Mouse (Mus musculus): ENCODE results near the gene Gm30191. TPM values are rescaled to one million over a fixed set of nuclear protein-coding genes. Genes with fewer than 3 reads are reported as not detected.

Gm30191 gene
- polyA plus RNA-seq, 1 experiment: not detected

DNA sequence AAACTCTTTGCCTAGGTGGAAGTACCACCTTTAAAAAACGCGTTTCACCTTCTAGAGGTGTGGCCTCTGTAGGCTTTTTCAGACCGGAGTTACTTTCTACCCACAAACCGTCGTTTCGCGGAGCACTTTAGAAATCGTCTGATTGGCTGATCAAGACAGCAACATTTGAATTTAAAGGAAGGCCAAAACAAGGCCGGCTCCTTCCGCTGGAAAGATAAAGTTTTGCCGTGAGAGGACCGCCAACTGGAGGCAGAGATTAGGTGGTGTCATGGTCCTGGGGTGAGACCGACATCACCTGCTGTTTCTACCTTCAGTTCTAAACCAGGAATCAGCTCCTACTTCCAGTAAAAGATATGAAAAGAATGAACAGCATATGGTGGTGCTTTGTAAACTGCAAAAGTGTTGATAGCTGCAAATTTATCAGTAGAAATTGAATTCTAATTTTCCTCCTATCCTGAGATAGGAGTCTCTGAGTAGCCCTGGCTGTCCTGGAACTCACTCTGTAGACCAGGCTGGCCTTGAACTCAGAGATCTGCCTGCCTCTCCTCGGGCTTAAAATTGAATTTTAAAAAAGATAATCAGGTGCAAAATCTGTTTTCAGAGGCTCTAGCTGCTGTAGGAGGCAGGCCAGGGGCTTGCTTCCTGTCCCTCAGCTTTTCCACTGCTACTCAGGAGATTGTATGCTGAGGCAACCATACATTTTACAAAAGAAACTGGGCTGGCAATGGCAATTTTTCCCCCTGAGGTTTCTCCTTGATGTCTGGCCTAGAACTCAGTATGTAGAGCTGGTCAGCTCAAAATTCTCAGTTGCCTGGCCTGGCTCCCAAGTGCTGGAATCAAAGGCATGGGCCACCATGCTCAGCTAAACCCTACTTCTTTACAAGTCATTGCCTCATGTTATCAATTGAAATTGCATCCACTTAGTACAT lies 26.9 kb downstream of the Gm30191 start:
- TF ChIP-seq CTCF (IDR thresholded peaks at IDR 0.05; ENCODE audit: control insufficient read depth, insufficient read depth, insufficient replicate concordance, low read depth, low read length) (no peak), POLR2A (IDR thresholded peaks at IDR 0.05; ENCODE audit: control insufficient read depth, low read depth, low read length) (no peak)
- peaks cover 4% of the 10 kb centered on the region for H3K4me1 ChIP-seq (ENCODE audit: control insufficient read depth, insufficient read depth, low read length)
- H3K36me3 ChIP-seq (ENCODE audit: control insufficient read depth, insufficient read depth, low read length): no peaks in the 10 kb centered on the region; the same call in 1 of the 2 replicates
- H3K27ac ChIP-seq (ENCODE audit: control insufficient read depth, insufficient read depth, low read depth, low read length): no peak overlapping the region
- no peak overlapping the region; the same call in none of the 2 replicates for H3K4me3 ChIP-seq (ENCODE audit: control insufficient read depth, low read depth, low read length)
- no peaks in the 10 kb centered on the region for H3K27me3 ChIP-seq (ENCODE audit: control insufficient read depth, insufficient read depth, low read length)

DNA sequence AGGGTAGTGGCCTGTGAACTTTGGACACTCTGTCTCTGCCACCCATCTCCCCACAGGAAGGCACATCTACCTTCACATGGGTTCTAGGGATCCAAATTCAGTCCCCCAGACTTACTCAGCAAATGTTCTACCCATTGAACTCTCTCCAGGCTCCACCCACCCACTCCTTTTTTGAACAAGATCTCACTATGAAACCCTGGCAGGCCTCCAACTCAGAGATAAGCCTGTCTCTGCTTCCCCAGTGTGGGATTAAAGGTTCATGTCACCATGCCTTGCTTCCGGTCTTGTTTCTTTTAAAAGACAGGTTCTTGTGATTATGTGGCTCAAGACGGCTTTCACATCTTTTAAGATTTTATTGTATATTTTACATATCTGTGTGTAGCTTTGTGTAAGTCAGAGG lies 38.2 kb downstream of the Gm30191 start:
- TF ChIP-seq POLR2A (IDR thresholded peaks at IDR 0.05; ENCODE audit: control insufficient read depth, low read depth, low read length): no peak
- no peak for TF ChIP-seq CTCF (IDR thresholded peaks at IDR 0.05; ENCODE audit: control insufficient read depth, insufficient read depth, insufficient replicate concordance, low read depth, low read length)
- Histone ChIP-seq H3K27ac (ENCODE audit: control insufficient read depth, insufficient read depth, low read depth, low read length) (no peak overlapping the region), H3K4me1 (ENCODE audit: control insufficient read depth, insufficient read depth, low read length) (peaks cover 10% of the 10 kb centered on the region), H3K36me3 (ENCODE audit: control insufficient read depth, insufficient read depth, low read length) (no peaks in the 10 kb centered on the region; the same call in 1 of the 2 replicates), H3K27me3 (ENCODE audit: control insufficient read depth, insufficient read depth, low read length) (no peaks in the 10 kb centered on the region), H3K4me3 (ENCODE audit: control insufficient read depth, low read depth, low read length) (no peak overlapping the region)

- peak overlapping the region; percentile 95 for H3K4me3 ChIP-seq (ENCODE audit: control insufficient read depth, low read depth, low read length)
- peak overlapping the region; percentile 82 for H3K27ac ChIP-seq (ENCODE audit: control insufficient read depth, insufficient read depth, low read depth, low read length)
- no peaks in the 10 kb centered on the region for H3K27me3 ChIP-seq (ENCODE audit: control insufficient read depth, insufficient read depth, low read length)
- peaks cover 10% of the 10 kb centered on the region for H3K4me1 ChIP-seq (ENCODE audit: control insufficient read depth, insufficient read depth, low read length)
- no peaks in the 10 kb centered on the region; the same call in 1 of the 2 replicates for H3K36me3 ChIP-seq (ENCODE audit: control insufficient read depth, insufficient read depth, low read length)
- no peak for TF ChIP-seq POLR2A (IDR thresholded peaks at IDR 0.05; ENCODE audit: control insufficient read depth, low read depth, low read length)
- no peak for TF ChIP-seq CTCF (IDR thresholded peaks at IDR 0.05; ENCODE audit: control insufficient read depth, insufficient read depth, insufficient replicate concordance, low read depth, low read length)
Observed at GRCm38 (mm10) chr4:134286226-134287167, 39.8 kb downstream of the Gm30191 start.

DNA sequence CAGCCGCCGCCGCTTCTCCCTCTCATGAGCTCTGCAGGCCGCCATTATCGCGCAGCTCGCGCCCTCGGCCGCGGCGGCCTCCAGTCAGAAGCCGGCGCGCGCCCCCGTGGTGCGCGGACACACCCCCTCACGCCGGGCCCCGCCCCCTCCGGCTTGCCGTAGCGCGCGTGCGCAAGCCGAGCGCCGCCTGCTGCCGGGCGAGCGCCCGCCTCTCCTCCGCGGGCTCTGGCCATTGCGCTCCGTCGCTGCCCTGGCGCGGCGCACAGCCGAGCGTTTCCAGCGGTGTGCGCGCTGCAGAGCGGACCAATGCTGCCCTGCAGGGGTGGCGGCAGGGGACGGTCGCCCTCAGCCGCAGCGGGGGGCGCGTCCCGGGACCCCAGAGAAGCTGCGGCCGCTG lies 40.4 kb downstream of the Gm30191 start:
- Histone ChIP-seq H3K36me3 (ENCODE audit: control insufficient read depth, insufficient read depth, low read length) (no peaks in the 10 kb centered on the region; the same call in 1 of the 2 replicates), H3K27me3 (ENCODE audit: control insufficient read depth, insufficient read depth, low read length) (no peaks in the 10 kb centered on the region), H3K27ac (ENCODE audit: control insufficient read depth, insufficient read depth, low read depth, low read length) (peak overlapping the region; percentile 82), H3K4me1 (ENCODE audit: control insufficient read depth, insufficient read depth, low read length) (peaks cover 10% of the 10 kb centered on the region), H3K4me3 (ENCODE audit: control insufficient read depth, low read depth, low read length) (peak overlapping the region; percentile 95)
- TF ChIP-seq POLR2A (IDR thresholded peaks at IDR 0.05; ENCODE audit: control insufficient read depth, low read depth, low read length) (peak; percentile 87), CTCF (IDR thresholded peaks at IDR 0.05; ENCODE audit: control insufficient read depth, insufficient read depth, insufficient replicate concordance, low read depth, low read length) (no peak)

GRCm38 (mm10) chr4:134287575-134288025 lies 40.9 kb downstream of the Gm30191 start, which contains the start of gene Pdik1l:
Pdik1l (minus strand) TSS chr4:134287895.
- no peaks in the 10 kb centered on the region; the same call in 1 of the 2 replicates for H3K36me3 ChIP-seq (ENCODE audit: control insufficient read depth, insufficient read depth, low read length)
- H3K27me3 ChIP-seq (ENCODE audit: control insufficient read depth, insufficient read depth, low read length): no peaks in the 10 kb centered on the region
- no peak; the same call in 1 of the 2 replicates for TF ChIP-seq POLR2A (IDR thresholded peaks at IDR 0.05; ENCODE audit: control insufficient read depth, low read depth, low read length)
- no peak for TF ChIP-seq CTCF (IDR thresholded peaks at IDR 0.05; ENCODE audit: control insufficient read depth, insufficient read depth, insufficient replicate concordance, low read depth, low read length)
- peak within 1 kb of the TSS; percentile 82 for H3K27ac ChIP-seq (ENCODE audit: control insufficient read depth, insufficient read depth, low read depth, low read length)
- H3K4me3 ChIP-seq (ENCODE audit: control insufficient read depth, low read depth, low read length): peak within 1 kb of the TSS; percentile 95
- peaks cover 10% of the 10 kb centered on the region for H3K4me1 ChIP-seq (ENCODE audit: control insufficient read depth, insufficient read depth, low read length)

DNA sequence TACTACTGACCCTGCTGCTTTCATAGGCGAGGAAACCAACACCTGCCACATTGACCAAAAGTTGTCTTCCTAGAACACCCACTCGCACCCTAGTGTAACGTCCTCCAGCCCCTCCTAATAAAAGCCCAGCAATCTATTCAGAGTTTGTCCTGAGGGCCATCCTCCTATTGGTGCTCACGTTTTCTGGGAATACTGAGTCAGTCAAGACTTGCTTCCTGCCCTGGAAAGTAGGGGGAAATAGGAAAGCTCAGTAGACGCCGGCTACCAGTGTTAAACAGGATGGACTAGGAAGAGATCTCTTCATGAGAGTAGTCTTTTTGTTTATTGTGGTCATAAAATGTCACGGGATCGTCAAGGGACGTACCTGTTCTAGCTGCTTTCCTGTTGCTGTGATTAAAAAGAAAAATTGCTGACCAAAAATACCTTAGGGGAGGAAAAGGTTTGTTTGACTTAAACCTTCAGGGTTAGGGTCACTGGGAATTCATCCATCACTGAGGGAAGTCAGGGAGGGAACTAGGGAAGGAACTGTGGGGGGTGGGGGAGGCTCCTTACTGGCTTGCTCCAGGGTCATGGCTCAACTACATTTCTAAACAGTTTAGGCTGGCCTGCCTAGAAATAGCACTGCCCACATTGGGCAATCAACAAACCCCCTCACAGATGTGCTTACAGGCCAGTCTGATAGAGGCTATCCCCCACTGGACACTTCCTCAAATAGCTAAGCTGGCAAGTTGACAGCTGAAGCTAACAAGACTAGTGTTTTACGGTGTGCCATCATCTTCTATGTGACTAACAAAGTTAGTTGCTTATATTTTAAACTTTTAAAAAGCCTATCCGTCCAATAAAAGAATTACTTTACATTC lies 41.9 kb downstream of the Gm30191 start:
- no peak for TF ChIP-seq POLR2A (IDR thresholded peaks at IDR 0.05; ENCODE audit: control insufficient read depth, low read depth, low read length)
- Histone ChIP-seq H3K36me3 (ENCODE audit: control insufficient read depth, insufficient read depth, low read length) (no peaks in the 10 kb centered on the region), H3K27me3 (ENCODE audit: control insufficient read depth, insufficient read depth, low read length) (no peaks in the 10 kb centered on the region), H3K4me3 (ENCODE audit: control insufficient read depth, low read depth, low read length) (no peak overlapping the region), H3K27ac (ENCODE audit: control insufficient read depth, insufficient read depth, low read depth, low read length) (no peak overlapping the region), H3K4me1 (ENCODE audit: control insufficient read depth, insufficient read depth, low read length) (peaks cover 16% of the 10 kb centered on the region)

Data from testis, adult 2 months (tissue).